Mouse (Mus musculus) CH12.LX (cell line): ENCODE results near the gene Tmprss6.

Source experiments
- CHD1 ChIP-seq: IDR thresholded peaks from 2 replicates; pipeline ENCODE4 v1.6.1; 2012; ENCODE audit warnings: low read depth, low read length, improper control_type of control experiment, inconsistent platforms
- CHD2 ChIP-seq: IDR thresholded peaks from 2 replicates; pipeline ENCODE4 v1.6.1; 2011; ENCODE audit warnings: low read length, improper control_type of control experiment
- MXI1 ChIP-seq: IDR thresholded peaks from 2 replicates; pipeline ENCODE4 v1.6.1; 2011; ENCODE audit warnings: mild to moderate bottlenecking, low read depth, low read length, improper control_type of control experiment

DNA sequence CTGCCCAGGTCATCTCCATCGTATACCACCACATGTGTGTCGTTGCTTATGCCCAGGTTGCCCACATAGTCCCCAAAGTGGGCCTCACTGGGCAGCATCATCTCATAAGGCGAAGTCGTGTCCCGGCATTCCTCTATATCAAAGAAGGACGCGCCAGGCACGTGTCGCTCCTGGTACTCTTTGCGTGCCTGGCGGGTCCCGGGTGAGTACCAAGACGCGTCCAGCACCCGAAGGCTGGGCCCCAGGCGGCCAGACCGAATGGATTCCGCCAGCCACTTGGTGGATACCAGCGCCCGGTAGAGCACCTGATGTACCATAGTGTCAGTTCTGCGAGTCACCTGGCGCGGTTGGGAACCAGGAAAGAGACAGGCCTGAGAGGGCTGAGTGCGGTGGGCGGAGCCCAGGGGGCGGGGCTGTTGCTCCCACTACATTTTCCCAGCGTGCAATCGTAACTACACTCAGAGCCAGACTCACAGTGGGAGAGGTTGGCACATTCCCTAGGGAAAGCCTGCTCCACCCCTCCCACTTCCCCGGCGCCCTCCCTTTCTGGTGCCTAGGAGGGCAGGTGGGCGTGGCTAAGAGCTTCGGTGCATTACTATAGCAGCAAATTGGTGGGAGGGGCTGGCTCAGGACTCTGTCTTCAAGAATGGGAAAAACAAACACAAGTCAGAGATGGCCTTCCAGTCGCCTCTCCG, 62.8 kb downstream of the Tmprss6 start, which contains the start of gene Tst:
- TF ChIP-seq MXI1 (peak; percentile 33; the same call in 1 of the 2 replicates), CHD2 (no peak), CHD1 (no peak)
